Mouse (Mus musculus): ENCODE results near the gene Ptpn3.

DNA sequence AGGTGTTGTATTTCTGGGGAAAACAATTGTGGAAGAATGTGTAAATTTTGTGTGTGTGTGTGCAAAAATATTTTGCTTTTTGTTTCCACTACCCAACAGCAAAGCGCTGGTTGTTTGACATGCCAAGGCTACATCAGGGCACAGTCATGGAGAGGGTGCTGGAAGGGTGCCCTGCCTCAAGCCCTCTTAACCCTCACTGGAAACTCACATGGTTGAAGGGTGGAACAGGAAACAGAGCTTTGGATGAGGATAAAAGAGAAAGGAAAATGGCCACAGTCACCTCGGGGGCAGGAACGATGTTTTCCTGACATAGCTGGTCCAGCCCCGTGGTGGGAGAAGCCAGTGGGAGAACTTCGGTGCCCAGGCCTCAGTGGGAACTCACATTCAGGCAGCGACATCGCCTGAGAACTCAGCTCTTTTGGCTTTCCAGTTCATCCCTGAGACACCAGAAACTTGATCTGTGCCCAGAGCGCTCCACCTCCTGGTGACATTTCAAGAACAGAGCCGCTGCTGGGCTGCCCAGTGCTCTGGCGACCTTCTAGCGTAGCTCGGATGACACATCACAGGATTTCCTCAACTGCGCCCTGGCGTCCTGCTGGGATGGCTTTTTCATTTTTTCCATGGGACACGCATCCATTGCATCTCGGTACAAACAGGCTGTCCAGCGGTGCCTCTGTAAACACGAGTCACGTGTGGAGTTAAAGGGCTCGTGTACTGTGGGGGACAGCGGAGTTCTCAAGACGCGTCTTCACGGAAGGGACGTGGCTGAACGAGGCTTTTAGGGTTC, 6.8 kb upstream of the Ptpn3 start:
- TF ChIP-seq CTCF (IDR thresholded peaks at IDR 0.05; ENCODE audit: low read depth) (0 out of 2 replicates have a peak, but pooled peaks have one; percentile 29), EP300 (IDR thresholded peaks at IDR 0.05; ENCODE audit: low read depth) (no peak)
